Mouse (Mus musculus) liver, embryonic 14.5 days (tissue): ENCODE data around the gene Saxo1.

Experiments used
- CTCF ChIP-seq: IDR thresholded peaks from 2 replicates; pipeline ENCODE4 v1.5.1; 2016; ENCODE audit warnings: antibody characterized with exemption, low read depth, control low read depth
- EP300 ChIP-seq: IDR thresholded peaks from 2 replicates; pipeline ENCODE4 v1.6.1; 2016; ENCODE audit warnings: antibody characterized with exemption, low read depth

GRCm38 (mm10) chr4:86555035-86555707 is 3.0 kb downstream of the Saxo1 start:
- peak; percentile 68 for TF ChIP-seq CTCF
- no peak for TF ChIP-seq EP300
